Mouse (Mus musculus): ENCODE data around the gene Fbxl2. TPM values are rescaled to one million over a fixed set of nuclear protein-coding genes. Genes with fewer than 3 reads are reported as not detected.

The Fbxl2 gene
- polyA plus RNA-seq, 1 experiment from 2014 or later = 2.7 TPM

GRCm38 (mm10) chr9:113981099-113981880 lies 64.7 kb downstream of the Fbxl2 start:
- Histone ChIP-seq H3K4me2 (ENCODE audit: low read depth, low read length) (no peak overlapping the region), H3K36me3 (ENCODE audit: control insufficient read depth, insufficient read depth, low read length) (no peaks in the 10 kb centered on the region), H3K9me3 (ENCODE audit: control insufficient read depth, low read length) (no peaks in the 10 kb centered on the region), H3K9ac (ENCODE audit: low read depth, low read length) (no peak overlapping the region), H3K4me3 (ENCODE audit: low read length) (no peak overlapping the region), H3K4me1 (ENCODE audit: control insufficient read depth, insufficient read depth, low read length) (no peaks in the 10 kb centered on the region), H3K27me3 (replicated peaks; ENCODE audit: control insufficient read depth, insufficient read depth, low read length) (no peaks in the 10 kb centered on the region), H3K27ac (ENCODE audit: low read length) (no peak overlapping the region)
- WGBS = 64% methylated on average over 16 of the region's 16 CpGs
- no peak; the same call in 1 of the 2 replicates for ATAC-seq

- H3K4me1 ChIP-seq (ENCODE audit: control insufficient read depth, insufficient read depth, low read length) = no peaks in the 10 kb centered on the region
- H3K36me3 ChIP-seq (ENCODE audit: control insufficient read depth, insufficient read depth, low read length) = no peaks in the 10 kb centered on the region
- H3K4me3 ChIP-seq (ENCODE audit: low read length) = no peak overlapping the region
- WGBS = 89% methylated on average over 13 of the region's 13 CpGs
- ATAC-seq = no peak
- no peaks in the 10 kb centered on the region for H3K9me3 ChIP-seq (ENCODE audit: control insufficient read depth, low read length)
- H3K4me2 ChIP-seq (ENCODE audit: low read depth, low read length) = no peak overlapping the region
- no peaks in the 10 kb centered on the region for H3K27me3 ChIP-seq (replicated peaks; ENCODE audit: control insufficient read depth, insufficient read depth, low read length)
- H3K9ac ChIP-seq (ENCODE audit: low read depth, low read length) = no peak overlapping the region
- no peak overlapping the region for H3K27ac ChIP-seq (ENCODE audit: low read length)
These were observed 66.6 kb downstream of the Fbxl2 start for GRCm38 (mm10) chr9:113979356-113979755.

- Histone ChIP-seq H3K4me3 (ENCODE audit: low read length) (no peak overlapping the region), H3K27me3 (replicated peaks; ENCODE audit: control insufficient read depth, insufficient read depth, low read length) (no peaks in the 10 kb centered on the region), H3K9ac (ENCODE audit: low read depth, low read length) (no peak overlapping the region), H3K27ac (ENCODE audit: low read length) (peak overlapping the region; percentile 55), H3K9me3 (ENCODE audit: control insufficient read depth, low read length) (no peaks in the 10 kb centered on the region), H3K4me1 (ENCODE audit: control insufficient read depth, insufficient read depth, low read length) (no peaks in the 10 kb centered on the region), H3K36me3 (ENCODE audit: control insufficient read depth, insufficient read depth, low read length) (peaks cover 4% of the 10 kb centered on the region; the same call in 1 of the 2 replicates), H3K4me2 (ENCODE audit: low read depth, low read length) (no peak overlapping the region)
- ATAC-seq = peak; percentile 87
- 65% methylated on average over 7 of the region's 7 CpGs for WGBS
These were observed 67.3 kb downstream of the Fbxl2 start for GRCm38 (mm10) chr9:113978656-113979055.

DNA sequence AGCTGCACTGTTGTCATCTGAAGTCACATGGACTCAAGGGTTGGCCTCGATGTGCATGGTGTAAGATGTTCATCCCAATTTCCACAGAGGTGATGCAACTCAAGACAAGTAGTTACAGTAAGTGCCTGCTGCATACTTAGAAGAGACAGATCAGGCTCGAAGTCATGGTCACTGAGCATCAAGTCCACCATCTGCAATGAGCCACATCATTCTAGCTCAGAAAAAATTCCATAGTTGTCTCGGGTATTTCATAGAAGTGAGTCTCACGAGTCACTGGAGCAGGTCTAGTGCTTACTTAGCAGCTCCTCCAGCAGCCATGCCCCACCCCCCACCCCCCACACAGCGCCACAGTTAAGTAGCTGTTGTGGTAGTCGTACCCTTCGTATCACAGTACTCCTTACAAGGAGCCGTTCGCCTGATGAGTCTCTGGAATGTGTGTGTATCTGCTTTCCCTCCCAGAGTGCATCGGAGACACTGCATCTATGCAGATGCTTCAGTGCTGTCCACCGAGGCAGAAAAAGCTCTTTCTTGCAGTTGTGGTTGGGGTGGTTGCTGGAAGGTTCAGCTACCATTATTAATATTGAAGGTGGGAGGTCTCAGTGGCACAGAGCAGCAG lies 68.7 kb downstream of the Fbxl2 start:
- 84% methylated on average over 11 of the region's 11 CpGs for WGBS
- no peak overlapping the region for H3K27ac ChIP-seq (ENCODE audit: low read length)
- no peak for ATAC-seq

GRCm38 (mm10) chr9:113976264-113976663 lies 69.7 kb downstream of the Fbxl2 start:
- 91% methylated on average over 10 of the region's 10 CpGs for WGBS
- Histone ChIP-seq H3K27ac (ENCODE audit: low read length) (no peak overlapping the region), H3K9ac (ENCODE audit: low read depth, low read length) (no peak overlapping the region), H3K27me3 (replicated peaks; ENCODE audit: control insufficient read depth, insufficient read depth, low read length) (no peaks in the 10 kb centered on the region), H3K4me2 (ENCODE audit: low read depth, low read length) (no peak overlapping the region), H3K4me3 (ENCODE audit: low read length) (no peak overlapping the region), H3K36me3 (ENCODE audit: control insufficient read depth, insufficient read depth, low read length) (peaks cover 4% of the 10 kb centered on the region; the same call in 1 of the 2 replicates), H3K4me1 (ENCODE audit: control insufficient read depth, insufficient read depth, low read length) (no peaks in the 10 kb centered on the region), H3K9me3 (ENCODE audit: control insufficient read depth, low read length) (no peaks in the 10 kb centered on the region)
- ATAC-seq = no peak

More for the DNA sequence above, 68.7 kb downstream of the Fbxl2 start:
- no peaks in the 10 kb centered on the region for H3K27me3 ChIP-seq (replicated peaks; ENCODE audit: control insufficient read depth, insufficient read depth, low read length)
- H3K9me3 ChIP-seq (ENCODE audit: control insufficient read depth, low read length) = no peaks in the 10 kb centered on the region
- H3K9ac ChIP-seq (ENCODE audit: low read depth, low read length) = no peak overlapping the region
- no peak overlapping the region for H3K4me3 ChIP-seq (ENCODE audit: low read length)
- no peaks in the 10 kb centered on the region for H3K4me1 ChIP-seq (ENCODE audit: control insufficient read depth, insufficient read depth, low read length)
- no peak overlapping the region for H3K4me2 ChIP-seq (ENCODE audit: low read depth, low read length)
- peaks cover 4% of the 10 kb centered on the region; the same call in 1 of the 2 replicates for H3K36me3 ChIP-seq (ENCODE audit: control insufficient read depth, insufficient read depth, low read length)

DNA sequence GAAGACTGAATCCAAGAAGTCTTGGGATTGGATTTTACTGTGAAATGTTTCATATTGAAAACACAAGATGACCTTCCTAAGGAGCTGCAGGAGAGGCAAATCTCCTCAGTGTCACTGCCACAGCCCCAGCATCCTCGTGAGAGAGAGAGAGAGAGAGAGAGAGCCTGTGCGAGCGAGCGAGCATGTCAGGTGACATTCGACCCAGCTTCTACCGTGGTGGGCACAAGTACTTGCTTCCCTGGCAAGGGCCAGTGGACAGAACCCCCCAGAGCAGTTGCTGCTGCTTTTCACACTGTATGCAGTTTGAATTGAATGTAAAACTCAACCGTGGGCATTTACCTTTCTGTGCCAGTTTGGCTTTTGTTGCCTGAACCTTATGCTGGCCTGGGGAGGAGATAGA lies 70.5 kb downstream of the Fbxl2 start:
- Histone ChIP-seq H3K9me3 (ENCODE audit: control insufficient read depth, low read length) (no peaks in the 10 kb centered on the region), H3K4me2 (ENCODE audit: low read depth, low read length) (no peak overlapping the region), H3K27ac (ENCODE audit: low read length) (no peak overlapping the region), H3K4me1 (ENCODE audit: control insufficient read depth, insufficient read depth, low read length) (no peaks in the 10 kb centered on the region), H3K9ac (ENCODE audit: low read depth, low read length) (no peak overlapping the region), H3K27me3 (replicated peaks; ENCODE audit: control insufficient read depth, insufficient read depth, low read length) (no peaks in the 10 kb centered on the region), H3K4me3 (ENCODE audit: low read length) (no peak overlapping the region), H3K36me3 (ENCODE audit: control insufficient read depth, insufficient read depth, low read length) (peaks cover 4% of the 10 kb centered on the region; the same call in 1 of the 2 replicates)
- no peak for ATAC-seq
- 94% methylated on average over 7 of the region's 7 CpGs for whole genome bisulfite sequencing

GRCm38 (mm10) chr9:113974945-113975344 lies 71.0 kb downstream of the Fbxl2 start:
- Histone ChIP-seq H3K4me3 (ENCODE audit: low read length) (no peak overlapping the region), H3K4me1 (ENCODE audit: control insufficient read depth, insufficient read depth, low read length) (no peaks in the 10 kb centered on the region), H3K27me3 (replicated peaks; ENCODE audit: control insufficient read depth, insufficient read depth, low read length) (no peaks in the 10 kb centered on the region), H3K36me3 (ENCODE audit: control insufficient read depth, insufficient read depth, low read length) (peaks cover 4% of the 10 kb centered on the region; the same call in 1 of the 2 replicates), H3K4me2 (ENCODE audit: low read depth, low read length) (no peak overlapping the region), H3K9me3 (ENCODE audit: control insufficient read depth, low read length) (no peaks in the 10 kb centered on the region), H3K27ac (ENCODE audit: low read length) (no peak overlapping the region), H3K9ac (ENCODE audit: low read depth, low read length) (no peak overlapping the region)
- no peak for ATAC-seq
- 90% methylated on average over 4 of the region's 4 CpGs for WGBS

DNA sequence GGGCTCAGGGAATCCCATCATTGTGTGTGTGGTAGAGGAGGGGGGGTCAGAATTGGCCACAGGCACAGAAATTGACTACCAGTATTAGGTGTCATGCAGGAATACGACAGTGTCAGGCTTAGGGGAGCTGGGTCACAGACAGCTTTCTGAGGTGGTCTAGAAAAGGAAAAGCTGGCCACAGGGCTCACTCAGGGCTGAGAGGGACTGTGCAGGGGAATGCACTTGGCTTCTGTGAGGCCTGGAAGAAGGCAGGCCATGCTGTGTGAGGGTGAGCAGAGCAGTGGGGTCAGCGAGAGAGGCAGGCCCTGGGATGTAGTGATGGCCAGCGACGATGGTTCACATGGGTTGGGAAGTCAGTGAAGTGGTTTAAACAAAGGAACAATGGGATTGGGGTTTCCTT lies 72.1 kb downstream of the Fbxl2 start:
- H3K4me1 ChIP-seq (ENCODE audit: control insufficient read depth, insufficient read depth, low read length) = no peaks in the 10 kb centered on the region
- H3K9ac ChIP-seq (ENCODE audit: low read depth, low read length) = no peak overlapping the region
- no peak overlapping the region for H3K4me2 ChIP-seq (ENCODE audit: low read depth, low read length)
- H3K9me3 ChIP-seq (ENCODE audit: control insufficient read depth, low read length) = no peaks in the 10 kb centered on the region
- no peaks in the 10 kb centered on the region for H3K27me3 ChIP-seq (replicated peaks; ENCODE audit: control insufficient read depth, insufficient read depth, low read length)
- WGBS = 85% methylated on average over 4 of the region's 4 CpGs
- peaks cover 4% of the 10 kb centered on the region; the same call in 1 of the 2 replicates for H3K36me3 ChIP-seq (ENCODE audit: control insufficient read depth, insufficient read depth, low read length)
- H3K27ac ChIP-seq (ENCODE audit: low read length) = no peak overlapping the region
- no peak for ATAC-seq
- no peak overlapping the region for H3K4me3 ChIP-seq (ENCODE audit: low read length)

GRCm38 (mm10) chr9:113971615-113972014 lies 74.4 kb downstream of the Fbxl2 start:
- Histone ChIP-seq H3K36me3 (ENCODE audit: control insufficient read depth, insufficient read depth, low read length) (peaks cover 7% of the 10 kb centered on the region), H3K4me2 (ENCODE audit: low read depth, low read length) (no peak overlapping the region), H3K9me3 (ENCODE audit: control insufficient read depth, low read length) (no peaks in the 10 kb centered on the region), H3K4me1 (ENCODE audit: control insufficient read depth, insufficient read depth, low read length) (no peaks in the 10 kb centered on the region), H3K9ac (ENCODE audit: low read depth, low read length) (no peak overlapping the region), H3K4me3 (ENCODE audit: low read length) (no peak overlapping the region), H3K27ac (ENCODE audit: low read length) (no peak overlapping the region), H3K27me3 (replicated peaks; ENCODE audit: control insufficient read depth, insufficient read depth, low read length) (no peaks in the 10 kb centered on the region)
- 69% methylated on average over 8 of the region's 8 CpGs for WGBS
- no peak for ATAC-seq
